Mouse (Mus musculus) retina, postnatal 1 day (tissue): Measurements from ENCODE around the gene Tdp2.

ENCODE experiments used
- DNase-seq: peaks from one replicate; pipeline ENCODE4 v3.0.0-alpha.2; 2012

Tdp2 gene

DNA sequence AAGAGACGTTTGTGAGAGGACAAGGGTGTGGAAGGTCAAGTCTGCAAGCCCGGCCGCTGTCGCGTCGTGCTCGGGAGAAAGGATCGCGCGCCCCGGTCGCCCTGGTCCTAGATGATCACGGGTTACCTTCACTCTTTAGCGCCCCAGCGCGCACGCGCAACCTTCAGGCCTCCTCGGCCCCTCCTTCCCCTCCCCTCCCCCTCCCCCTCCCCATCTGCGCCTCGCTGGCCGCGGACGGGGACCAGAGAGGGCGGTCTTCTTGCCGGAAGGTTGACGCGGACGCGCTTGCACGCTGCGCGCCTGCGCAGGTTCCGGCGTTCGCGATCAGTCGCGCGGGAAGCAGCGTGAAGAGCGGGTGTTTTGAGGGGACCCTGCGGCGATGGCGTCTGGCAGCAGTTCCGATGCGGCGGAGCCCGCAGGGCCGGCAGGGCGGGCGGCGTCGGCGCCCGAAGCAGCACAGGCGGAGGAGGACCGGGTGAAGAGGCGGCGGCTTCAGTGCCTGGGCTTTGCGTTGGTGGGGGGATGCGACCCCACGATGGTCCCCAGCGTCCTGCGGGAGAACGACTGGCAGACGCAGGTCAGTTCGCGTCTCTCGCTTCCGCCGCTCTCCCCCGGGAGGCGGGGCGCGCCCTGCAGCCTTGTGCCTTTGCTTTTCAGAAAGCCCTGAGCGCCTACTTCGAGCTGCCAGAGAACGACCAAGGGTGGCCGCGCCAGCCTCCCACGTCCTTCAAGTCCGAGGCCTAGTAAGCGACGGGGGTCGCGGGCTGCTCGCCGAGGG lies at the start of gene Tdp2, which contains the start of gene Acot13:
TSS of gene Tdp2 (plus strand) at position 327 of the 778 bp plus-strand sequence.
TSS of gene Acot13 (minus strand) at position 188 of the 778 bp plus-strand sequence.
- DNase-seq: peak; percentile 98

DNA sequence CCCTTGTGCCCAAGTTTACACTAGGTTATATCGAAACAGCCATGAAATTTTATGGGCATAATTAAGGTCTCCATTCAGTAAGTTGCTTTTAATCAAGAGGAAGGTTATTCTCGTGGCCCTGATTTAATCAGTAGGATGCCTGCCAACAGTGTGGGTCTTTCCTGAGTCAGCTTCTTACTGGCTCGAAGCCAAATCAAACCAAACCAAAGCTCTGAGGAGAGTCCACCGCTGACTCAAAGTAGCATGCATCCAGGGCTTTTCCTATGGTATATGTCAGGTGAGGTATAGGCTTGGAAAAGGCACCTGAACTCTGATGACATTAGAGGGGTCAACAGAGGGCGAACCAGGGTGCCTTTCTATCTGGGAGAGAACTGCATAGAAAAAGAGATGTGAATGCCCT lies 49.6 kb upstream of the Tdp2 start:
- DNase-seq: no peak

DNA sequence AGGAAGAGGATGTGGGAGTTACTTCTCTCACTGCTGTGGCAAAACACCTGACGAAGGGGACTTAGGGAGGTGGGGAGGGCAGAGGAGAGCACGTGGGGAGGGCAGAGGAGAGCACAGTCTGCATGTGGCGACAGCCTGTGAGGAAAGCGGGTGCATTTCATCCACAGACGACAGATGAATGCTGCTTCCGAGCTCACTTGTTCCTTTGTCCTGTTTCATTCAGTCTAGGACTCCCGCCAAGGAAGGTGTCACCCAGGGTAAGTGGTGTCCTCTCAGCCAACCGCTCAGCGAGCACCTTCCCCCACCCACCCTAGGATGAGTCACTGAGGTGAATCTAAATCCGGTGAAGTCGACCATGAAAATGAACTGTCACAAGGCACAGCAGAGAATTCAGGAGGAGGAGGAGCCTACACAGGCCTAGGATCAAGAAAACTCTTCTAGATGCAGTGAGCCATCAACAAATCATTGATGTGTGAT lies 45.4 kb upstream of the Tdp2 start:
- peak; percentile 77 for DNase-seq

DNA sequence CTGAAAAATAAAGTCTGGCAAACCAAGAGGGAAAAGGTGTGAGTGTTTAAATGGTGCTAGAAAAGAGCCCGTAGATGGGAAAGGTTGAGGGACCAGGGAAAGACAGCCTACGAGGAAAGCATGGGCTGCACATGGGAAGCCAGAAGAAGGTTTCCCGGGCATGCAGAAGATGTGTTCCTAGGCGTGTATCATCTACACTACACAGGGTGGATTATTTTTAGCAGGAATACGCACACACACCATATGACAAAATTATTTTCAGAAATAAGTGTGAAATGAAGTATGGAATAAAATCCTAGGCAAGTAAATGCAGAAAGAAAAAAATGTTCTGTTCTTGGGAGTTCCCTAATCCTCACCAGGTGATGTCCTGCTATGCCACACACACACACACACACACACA lies 44.0 kb upstream of the Tdp2 start:
- DNase-seq: no peak

DNA sequence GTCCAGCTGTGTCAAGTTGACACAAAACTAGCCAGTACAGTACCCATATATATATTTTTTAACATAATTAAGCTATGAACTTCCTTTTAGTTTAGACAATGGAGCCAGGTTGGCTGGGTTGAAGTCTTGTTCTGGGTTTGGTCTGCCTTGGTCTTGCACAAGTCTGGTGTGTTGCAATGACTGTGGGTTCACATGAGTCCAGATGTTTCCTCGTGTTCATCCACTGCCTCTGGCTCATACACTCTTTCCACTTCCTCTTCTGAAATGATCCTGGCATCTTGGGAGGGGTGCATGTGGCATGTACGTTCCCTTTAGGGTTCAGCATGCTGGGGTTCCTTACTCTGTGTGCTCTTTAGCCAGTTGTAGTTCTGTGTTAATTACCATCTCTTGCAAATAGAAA lies 40.1 kb upstream of the Tdp2 start:
- DNase-seq: no peak

DNA sequence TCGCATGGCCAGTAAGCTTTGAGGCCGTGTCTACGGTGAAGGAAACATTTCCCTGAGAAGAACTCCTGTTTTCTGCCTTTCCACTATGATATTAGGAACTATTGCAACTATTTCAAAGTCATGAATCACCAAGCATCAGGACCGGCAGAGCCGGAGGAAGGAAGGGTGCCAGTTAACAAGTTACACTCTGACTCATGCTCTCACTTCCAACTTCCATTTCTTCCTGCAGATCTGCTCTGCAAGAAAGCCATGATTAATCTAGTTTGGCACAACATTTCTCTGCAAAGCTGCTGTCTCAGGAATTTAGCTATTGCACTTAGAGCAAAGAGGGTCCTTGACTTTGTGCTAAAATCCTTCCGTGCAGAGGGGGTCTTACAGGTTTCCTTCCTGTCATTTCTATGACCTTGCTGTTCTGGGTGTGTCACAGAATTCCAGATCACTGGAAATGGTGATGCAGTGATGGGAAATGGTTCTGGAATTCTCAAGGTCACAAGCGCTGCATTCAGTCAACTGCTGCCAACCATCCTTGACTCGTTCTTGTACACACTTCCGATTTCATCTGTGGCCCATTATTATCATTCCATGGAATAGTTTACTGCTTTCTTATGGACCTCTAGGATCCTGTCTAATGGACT lies 39.0 kb upstream of the Tdp2 start:
- no peak for DNase-seq

DNA sequence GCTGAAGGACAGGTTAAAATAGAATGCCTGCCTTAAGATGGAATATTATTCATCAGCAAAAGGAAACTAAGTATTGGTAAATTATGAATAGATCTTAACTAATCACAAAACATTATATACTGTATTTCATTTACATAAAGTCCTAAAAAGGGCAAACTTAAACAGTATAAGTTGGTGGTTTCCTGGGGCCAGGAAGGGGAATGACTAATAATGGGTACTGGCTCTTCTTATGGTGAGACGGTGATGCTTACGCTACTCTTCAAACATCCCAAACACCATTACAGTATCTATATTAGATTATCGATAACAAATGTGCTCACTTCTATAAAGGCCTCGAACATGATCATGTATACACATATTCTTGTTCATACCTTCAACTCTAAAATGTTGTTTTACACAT lies 32.8 kb upstream of the Tdp2 start:
- DNase-seq: no peak

DNA sequence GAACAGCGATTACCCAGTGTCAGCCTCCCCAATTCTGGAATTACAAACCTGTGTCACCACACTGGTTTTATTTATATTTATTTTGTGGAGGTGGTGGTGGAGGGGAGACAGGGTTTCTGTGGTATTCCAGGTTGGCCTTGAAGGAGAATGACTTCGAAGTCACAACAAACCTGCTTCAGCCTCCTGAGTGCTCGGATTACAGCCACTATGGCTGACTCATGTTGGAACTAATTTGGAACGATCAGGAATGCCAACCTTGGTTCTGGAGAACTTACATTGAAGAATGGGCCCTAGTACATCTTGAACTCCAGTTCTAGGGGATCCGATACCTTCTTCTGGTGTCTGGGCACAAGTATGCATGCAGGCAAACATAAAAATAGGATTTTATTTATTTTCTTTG lies 32.1 kb upstream of the Tdp2 start:
- DNase-seq: no peak

DNA sequence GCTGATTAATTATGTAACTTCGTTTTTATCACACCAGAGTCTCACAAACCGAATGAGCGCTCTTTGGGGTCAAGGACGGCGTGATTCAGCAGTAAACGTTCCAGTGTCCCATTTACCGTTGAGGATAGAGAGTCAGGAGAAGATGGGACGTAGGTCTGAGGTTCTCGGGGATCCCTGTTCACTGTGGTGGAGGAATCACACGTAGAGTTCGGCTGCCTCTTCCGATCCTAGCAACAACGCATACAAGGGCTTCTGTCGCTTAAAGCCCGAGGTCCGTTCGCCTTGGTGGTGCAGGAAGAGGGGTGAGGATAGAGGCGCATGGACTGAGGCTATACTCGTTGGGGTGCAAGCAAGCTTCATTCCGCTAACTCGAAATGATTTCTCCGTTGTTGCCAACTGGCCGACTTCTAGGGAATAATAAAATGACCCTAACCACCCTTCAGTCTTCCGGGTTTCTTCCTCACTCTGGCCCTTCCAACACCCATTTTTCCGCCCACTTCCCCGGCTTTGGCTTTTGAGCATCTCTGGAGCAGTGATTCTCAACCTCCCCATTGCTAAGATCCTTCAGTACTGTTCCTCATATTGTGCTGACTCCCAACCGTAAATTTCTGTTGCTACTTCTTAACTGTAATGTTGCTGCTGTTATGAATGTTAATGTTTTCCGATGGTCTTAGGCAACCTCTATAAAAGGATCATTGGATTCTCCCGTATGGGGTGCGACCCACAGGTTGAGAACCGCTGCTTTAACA lies 31.4 kb upstream of the Tdp2 start:
- peak; percentile 59 for DNase-seq

DNA sequence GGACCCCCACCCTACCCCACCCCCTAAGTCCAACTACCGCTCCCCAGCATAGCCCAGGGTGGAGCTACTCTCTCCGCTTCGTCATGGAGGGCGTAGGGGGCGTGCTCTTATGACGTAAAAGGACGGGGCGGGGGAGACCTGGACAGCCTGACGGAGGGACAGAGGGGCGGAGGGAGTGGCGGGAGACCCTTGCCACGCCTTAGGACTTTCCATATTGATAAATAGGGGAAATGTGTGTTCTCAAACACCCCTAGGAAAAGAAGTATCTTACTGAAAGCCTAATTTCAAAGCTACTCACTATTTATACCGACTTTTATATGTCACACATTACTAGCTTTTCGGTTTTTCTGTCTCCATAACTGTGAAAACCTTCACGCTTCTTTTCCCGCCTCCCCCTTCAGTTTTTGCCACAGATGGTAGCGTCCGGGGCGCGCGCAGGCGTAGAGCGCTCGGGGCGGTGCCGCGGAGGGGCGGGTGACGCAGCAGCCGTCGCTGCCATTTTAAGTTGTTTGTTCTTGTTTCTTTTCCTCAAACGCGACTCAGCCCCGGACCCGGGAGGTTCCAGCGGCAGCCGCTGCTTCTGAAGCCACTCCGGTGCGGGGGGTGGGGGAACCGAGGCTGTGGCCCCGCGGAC lies 30.7 kb upstream of the Tdp2 start:
- DNase-seq: peak; percentile 98

DNA sequence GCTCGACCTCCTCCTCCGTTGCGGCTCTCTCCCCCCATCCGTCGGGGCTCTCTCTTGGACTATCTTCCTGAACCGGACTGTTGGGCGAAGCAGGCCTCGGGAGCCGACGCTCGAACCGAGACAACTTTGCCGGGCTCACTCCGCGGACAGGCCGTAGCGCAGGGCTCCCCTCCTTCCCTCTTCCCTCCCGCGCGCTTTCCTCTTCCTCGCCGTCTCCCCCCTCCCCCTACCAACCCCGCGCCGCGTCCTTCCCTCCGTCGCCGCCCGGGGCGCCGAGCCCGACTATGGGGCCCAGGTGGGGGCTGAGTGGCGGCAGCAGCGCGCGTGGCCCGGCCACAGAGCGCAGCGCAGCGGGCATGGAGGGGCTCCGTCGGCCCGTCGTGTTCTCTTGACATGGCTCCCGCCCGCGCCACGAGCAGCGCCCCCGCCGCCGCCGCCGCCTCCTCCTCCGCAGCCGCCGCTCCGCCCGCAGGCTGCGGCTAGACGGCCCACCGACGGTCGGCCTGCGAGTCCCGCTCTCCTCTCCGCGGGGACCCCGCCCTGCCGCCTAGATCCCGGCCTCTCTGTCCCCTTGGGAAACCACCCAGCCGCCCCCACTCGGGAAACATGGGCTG lies 30.1 kb upstream of the Tdp2 start, which contains the start of gene BC005537:
TSS of gene BC005537 (plus strand) at position 350 of the 614 bp plus-strand sequence.
- DNase-seq: no peak

DNA sequence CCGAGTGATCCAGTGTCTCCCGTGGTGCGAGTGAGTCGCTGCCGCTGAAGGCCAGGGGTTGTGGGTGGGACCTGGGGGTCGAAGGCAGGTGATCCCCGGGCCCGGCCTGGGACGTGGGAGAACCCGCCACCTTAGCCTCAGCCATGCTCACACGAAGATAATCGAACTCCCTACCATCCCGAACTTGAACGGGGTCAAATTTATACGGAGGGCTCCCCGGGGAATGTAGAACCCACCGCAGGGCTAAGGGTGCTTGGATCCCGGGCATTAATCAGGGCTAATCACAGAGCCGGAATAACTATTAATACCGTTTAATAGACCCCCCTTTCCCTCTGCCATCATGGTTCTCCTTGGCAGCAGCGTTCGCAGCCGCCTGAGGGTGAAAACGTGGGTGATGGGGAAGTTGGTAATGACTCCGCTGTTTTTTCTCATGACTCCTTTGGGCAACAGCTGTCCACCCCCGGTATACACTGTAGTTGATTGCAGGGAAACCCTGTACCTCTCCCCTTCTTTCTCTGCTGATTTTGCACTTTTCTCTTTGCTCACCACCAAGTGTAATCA lies 29.3 kb upstream of the Tdp2 start:
- peak; percentile 53 for DNase-seq

DNA sequence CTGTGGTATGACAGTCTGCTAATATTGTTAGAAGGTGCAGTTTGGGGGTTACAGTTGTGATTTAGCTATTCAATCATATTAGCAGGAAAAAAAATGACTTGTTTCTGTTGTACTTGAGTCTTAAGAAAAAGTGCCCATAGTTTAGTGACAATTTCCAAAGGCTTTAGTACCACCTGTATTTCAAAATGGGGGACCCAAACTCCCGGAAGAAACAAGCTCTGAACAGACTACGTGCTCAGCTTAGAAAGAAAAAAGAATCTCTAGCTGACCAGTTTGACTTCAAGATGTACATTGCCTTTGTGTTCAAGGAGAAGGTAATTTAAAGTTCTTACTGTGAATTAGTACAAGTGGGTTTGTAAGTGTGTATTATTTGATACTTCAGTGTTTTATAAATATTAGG lies 28.3 kb upstream of the Tdp2 start:
- no peak for DNase-seq

DNA sequence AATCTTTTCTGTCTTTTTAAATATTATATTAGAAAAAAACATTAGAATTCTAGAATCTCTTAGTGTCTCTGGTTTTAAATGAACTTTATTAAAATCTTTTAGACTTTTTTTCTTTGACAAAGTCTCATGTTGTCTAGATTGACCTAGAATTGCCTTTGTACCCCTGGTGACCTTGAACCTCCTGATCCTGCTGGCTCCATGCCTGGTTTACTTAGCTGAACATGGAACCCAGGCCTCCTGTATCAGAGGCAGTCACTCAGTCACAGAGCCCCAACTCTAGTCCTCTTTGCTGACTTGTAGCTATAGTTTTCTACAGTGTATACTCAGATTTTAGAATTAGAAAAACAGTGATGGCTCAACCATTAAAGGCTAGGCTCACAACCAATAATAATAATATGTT lies 25.4 kb upstream of the Tdp2 start:
- no peak for DNase-seq

DNA sequence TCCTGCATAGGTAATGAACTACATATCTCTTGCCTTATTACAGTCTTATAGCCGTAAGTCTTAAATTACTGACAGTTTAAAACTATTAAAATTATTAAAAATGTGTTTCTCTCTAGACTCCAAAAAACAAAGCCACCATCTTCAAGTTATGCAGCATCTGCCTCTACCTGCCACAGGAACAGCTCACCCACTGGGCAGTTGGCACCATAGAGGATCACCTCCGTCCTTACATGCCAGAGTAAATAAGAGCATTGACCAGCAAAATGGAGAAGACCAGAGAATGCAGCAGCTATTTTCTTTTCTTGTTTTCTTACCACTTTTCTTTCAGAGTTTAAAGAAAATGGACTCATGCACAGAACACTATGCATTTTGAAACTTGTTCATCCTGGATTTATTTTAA lies 19.0 kb upstream of the Tdp2 start:
- DNase-seq: no peak

DNA sequence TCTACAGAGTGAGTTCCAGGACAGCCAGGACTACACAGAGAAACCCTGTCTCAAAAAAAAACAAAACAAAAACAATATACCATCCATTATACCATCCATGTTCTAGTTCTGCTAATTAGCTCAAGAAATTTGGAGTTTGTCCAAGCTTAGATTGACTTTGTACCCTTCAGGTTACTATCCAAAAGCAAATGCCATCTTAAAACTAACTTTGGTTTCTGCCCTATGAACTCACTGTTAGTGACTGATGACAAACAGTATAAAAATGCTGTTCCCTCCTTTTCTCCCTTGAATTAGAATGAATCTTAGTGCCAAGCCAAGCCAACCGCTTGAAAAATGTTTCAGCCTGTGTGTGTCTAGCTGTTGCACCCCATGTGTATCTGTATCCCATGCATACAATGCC lies 16.9 kb upstream of the Tdp2 start:
- no peak for DNase-seq

DNA sequence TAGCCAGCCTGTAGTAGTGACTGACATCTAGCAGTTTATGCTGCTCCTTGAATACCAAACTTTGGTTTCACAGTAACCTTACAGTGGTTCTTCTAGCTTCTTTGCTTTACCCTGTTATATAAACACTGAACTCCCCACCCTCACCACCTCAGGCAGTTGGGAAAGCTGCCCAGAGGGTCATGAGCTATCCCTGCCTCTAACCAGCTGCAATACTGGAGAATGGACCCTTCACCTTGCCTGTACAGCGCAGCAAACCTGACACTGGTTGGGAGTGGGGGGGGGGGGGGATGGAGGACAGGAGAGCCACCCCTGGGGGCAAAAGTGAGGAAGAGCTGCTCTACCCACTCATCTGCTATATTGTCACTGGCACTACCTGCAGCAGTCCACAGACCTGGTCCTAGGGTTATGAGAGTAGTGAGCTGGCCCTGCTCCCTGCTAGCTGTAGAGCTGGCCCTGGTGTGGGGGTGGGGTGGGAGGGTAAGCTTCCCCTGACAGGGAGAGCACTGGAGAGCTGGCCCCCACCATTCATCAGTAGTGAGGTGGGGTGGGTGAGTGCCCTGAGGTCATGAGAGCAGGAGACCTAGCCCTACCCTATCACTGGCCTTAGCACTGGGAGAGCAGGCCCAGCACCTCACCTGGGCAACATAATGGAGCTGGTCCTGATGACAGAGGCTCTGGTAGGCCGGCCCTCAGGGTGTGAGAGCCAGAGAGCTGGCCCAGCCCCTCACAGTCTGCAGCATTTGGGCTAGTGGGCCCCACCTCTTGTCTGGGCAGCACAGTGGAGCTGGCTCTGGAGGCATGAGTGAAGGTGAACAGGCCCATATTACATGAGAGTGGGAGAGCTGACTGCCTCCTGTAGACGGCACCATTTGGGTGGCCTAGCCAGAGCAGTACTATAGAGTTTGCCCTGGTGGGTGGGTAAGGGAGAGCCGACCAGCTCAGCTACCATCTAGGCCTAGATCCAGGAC lies 15.1 kb upstream of the Tdp2 start:
- DNase-seq: peak; percentile 6

DNA sequence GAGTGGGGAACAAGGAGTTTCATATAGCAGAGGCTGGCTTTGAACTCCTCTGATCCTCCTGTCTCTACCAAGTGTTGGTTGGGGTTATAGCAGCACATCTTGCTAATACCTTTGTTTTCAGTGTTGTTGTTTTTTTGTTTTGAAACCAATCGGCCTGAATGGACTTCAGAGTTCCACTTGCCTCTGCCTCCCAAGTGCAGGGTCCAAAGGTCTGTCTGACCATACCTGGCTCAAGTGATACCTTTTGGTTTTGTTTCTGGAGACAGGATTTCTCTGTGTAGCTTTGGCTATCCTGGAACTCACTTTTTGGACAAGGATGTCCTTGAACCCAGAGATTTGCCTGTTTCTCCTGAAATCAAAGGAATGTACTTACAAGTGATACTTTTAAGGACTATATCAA lies 11.5 kb upstream of the Tdp2 start:
- DNase-seq: no peak

DNA sequence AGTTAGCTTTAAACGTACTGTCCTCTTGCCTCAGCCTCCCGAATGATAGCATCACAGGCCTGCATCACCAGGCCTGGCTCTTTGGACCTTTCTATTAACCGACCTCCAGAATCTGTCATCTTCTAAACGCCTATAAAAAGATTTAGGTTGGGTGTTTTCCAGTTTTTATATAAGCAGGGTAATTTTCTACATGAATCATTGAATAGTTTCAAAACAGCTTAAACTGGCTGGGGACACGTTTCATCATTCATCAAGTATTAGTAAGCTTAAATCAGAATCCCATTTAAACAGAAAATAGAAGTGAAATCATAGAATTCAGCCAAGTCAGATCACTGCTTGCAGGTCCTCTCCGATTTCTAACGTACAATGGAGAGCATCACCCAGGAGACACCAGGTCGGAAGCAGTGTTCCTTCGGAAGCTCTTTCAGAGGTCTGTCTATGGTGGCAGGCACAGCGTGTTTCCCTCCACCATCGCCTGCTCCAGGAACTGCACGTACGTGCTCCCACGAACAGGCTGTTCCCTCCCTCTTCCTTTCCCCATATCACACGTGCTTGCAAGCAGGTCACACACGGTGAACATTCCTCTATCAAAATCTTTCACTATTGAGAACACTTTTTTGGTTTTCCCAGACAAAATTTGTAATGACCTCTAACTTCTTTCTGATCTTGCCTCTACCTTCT lies 8.7 kb upstream of the Tdp2 start:
- no peak for DNase-seq

DNA sequence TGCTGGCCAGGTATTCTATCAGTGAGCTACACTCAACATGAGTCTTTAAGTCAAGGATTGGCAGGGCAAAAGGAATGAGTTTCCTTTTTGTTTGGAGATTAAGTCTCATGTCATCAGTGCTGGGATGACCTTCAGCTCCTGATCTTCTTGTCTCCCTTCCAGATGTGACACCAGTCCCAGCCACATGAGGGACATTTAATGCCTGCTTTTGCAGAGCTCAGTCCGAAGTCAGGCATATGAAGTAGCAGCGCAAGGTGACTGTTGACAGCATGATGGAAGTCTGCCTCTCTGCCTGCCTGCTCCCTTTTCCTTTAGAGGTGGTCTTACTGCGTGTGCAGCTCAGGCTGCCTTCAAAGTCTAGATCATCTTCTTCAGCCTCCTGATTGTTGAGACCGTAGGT lies 6.8 kb upstream of the Tdp2 start:
- no peak for DNase-seq

DNA sequence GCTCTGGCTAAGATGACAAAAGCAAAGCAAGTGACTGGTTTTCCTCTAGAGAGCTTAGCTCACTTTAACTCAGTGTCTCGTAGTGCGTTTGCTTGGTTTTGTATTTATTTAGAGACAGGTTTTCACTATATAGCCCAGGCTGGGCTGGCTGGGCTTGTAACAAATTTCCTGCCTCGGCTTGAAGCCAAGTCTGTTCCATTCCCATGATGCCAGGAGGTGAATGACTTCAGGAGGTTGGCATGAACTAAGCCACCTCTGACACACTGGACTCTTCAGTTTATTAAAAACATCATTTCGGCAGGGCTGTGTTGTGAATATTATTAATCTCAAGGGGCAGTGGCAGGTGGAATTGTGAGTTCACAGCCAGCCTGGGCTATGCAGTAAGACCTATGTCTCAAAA lies 5.9 kb upstream of the Tdp2 start:
- no peak for DNase-seq
